In genomic region chr8:108369081-108369480, GRCm38 (mm10) we compare ENCODE assay signal across 9 mouse cellular contexts.
DNase-seq lines count a peak whose midpoint lies in the region; ATAC-seq and TF ChIP-seq lines count a peak whose summit lies in the region.
"Had no signal": no experiment of that assay in that cellular context is flagged by ENCODE, and none has a peak within 500 bp of the region (broad histone marks: within the 10 kb centered on the region; RNA-seq: fewer than 3 reads in every experiment).

No protein-coding gene starts in this region.

- WGBS in thymus, adult 2 months, result 90% methylated on average over 6 of the region's 6 CpGs
- WGBS in midbrain, embryonic 16.5 days, result 28% methylated on average over 6 of the region's 6 CpGs

- ATAC-seq in midbrain, embryonic 16.5 days, result no peak

- no peaks in the 10 kb centered on the region for H3K36me3 ChIP-seq in thymus, adult 2 months (ENCODE audit: control insufficient read depth, insufficient read depth, low read length)
- no peaks in the 10 kb centered on the region for H3K36me3 ChIP-seq in midbrain, embryonic 16.5 days (ENCODE audit: control insufficient read depth, insufficient read depth, low read length)
- H3K36me3 ChIP-seq: liver, embryonic 15.5 days had no signal

- H3K4me1 ChIP-seq in thymus, adult 2 months (replicated peaks; ENCODE audit: control insufficient read depth, insufficient read depth, low read length), result no peaks in the 10 kb centered on the region
- H3K4me1 ChIP-seq in midbrain, embryonic 16.5 days (ENCODE audit: control insufficient read depth, insufficient read depth, low read length), result peaks cover 8% of the 10 kb centered on the region
- H3K4me1 ChIP-seq: liver, embryonic 15.5 days had no signal

- no peak overlapping the region for H3K4me3 ChIP-seq in thymus, adult 2 months (ENCODE audit: control insufficient read depth, insufficient read depth, low read length)
- H3K4me3 ChIP-seq in midbrain, embryonic 16.5 days (ENCODE audit: low read depth, low read length), result no peak overlapping the region
- H3K4me3 ChIP-seq: liver, embryonic 15.5 days had no signal

- TF ChIP-seq POLR2A in thymus, adult 2 months (IDR thresholded peaks at IDR 0.05; ENCODE audit: control insufficient read depth, extremely low read depth, insufficient read depth, low read length, poor library complexity), result no peak

- H3K27ac ChIP-seq in thymus, adult 2 months (ENCODE audit: control insufficient read depth, insufficient read depth, low read length), result no peak overlapping the region
- no peak overlapping the region for H3K27ac ChIP-seq in midbrain, embryonic 16.5 days (ENCODE audit: low read length)
- H3K27ac ChIP-seq: liver, embryonic 15.5 days had no signal

- H3K4me2 ChIP-seq in midbrain, embryonic 16.5 days (ENCODE audit: low read length), result no peak overlapping the region
- H3K4me2 ChIP-seq: liver, embryonic 15.5 days had no signal

- no peak overlapping the region for H3K9ac ChIP-seq in midbrain, embryonic 16.5 days (ENCODE audit: low read depth, low read length)
- H3K9ac ChIP-seq: liver, embryonic 15.5 days had no signal

- H3K27me3 ChIP-seq in thymus, adult 2 months (ENCODE audit: control insufficient read depth, insufficient read depth, low read length), result no peaks in the 10 kb centered on the region
- no peaks in the 10 kb centered on the region for H3K27me3 ChIP-seq in midbrain, embryonic 16.5 days (ENCODE audit: control insufficient read depth, insufficient read depth, low read depth, low read length)
- H3K27me3 ChIP-seq: liver, embryonic 15.5 days had no signal

- peak; percentile 24 for DNase-seq in kidney, adult 11 months
- DNase-seq in kidney, postnatal 4 days, result no peak
- DNase-seq in 3134 (ENCODE audit: extremely low read depth, insufficient read length, low spot score) (peak; percentile 20), adipocyte (ENCODE audit: low spot score) (peak; percentile 34)
- DNase-seq in layer of hippocampus, adult 9-10 months (ENCODE audit: low spot score), result peak; percentile 30
- DNase-seq in spleen, adult 18-20 months, result no peak
- DNase-seq in thymus, adult 2 months, result no peak

- no peaks in the 10 kb centered on the region for H3K9me3 ChIP-seq in midbrain, embryonic 16.5 days (replicated peaks; ENCODE audit: control insufficient read depth, low read length, poor library complexity, severe bottlenecking)
- H3K9me3 ChIP-seq: liver, embryonic 15.5 days had no signal

- no peak for TF ChIP-seq CTCF in thymus, adult 2 months (IDR thresholded peaks at IDR 0.05; ENCODE audit: borderline replicate concordance, control insufficient read depth, extremely low read depth, insufficient read depth, low read length, poor library complexity)

Comparison
In these comparisons a context has a peak if more than half of its experiments do, and no peak if none do; other contexts are left out.
1. DNase-seq: peak in kidney, adult 11 months (single experiment), 3134 (single experiment), adipocyte (single experiment) and layer of hippocampus, adult 9-10 months (single experiment); none in kidney, postnatal 4 days (0 of 2), spleen, adult 18-20 months (0 of 2) and thymus, adult 2 months (single experiment).